Mouse (Mus musculus): Measurements from ENCODE around the gene Uaca. TPM values are rescaled to one million over a fixed set of nuclear protein-coding genes. Genes with fewer than 3 reads are reported as not detected.

Gene Uaca
- 10.6 TPM for polyA plus RNA-seq (2012; fragmentation: generic; extraction: Trizol)
- long read RNA-seq, experiment 1, partial matches to known transcripts: 9 of 10 reads
- long read RNA-seq, experiment 1, other reads (novel, unspliced or antisense): 1 of 10 reads
- long read RNA-seq, experiment 2, full-length matches to known transcripts: 82 of 157 reads
- long read RNA-seq, experiment 2, partial matches to known transcripts: 31 of 157 reads
- long read RNA-seq, experiment 2, other reads (novel, unspliced or antisense): 44 of 157 reads

GRCm38 (mm10) chr9:60794210-60794840 is at the start of gene Uaca:
TSS of gene Uaca (plus strand) at chr9:60794542.
- Histone ChIP-seq H3K4me3 (ENCODE audit: insufficient read depth, poor library complexity, severe bottlenecking) (peak within 1 kb of the TSS; percentile 65), H3K79me2 (ENCODE audit: control insufficient read depth, insufficient read depth) (peaks cover 7% of the 10 kb centered on the region), H3ac (ENCODE audit: control insufficient read depth, insufficient read length, low read depth) (peak within 1 kb of the TSS; percentile 72), H3K27me3 (ENCODE audit: control insufficient read depth, insufficient read depth, insufficient read length) (no peaks in the 10 kb centered on the region), H3K36me3 (ENCODE audit: control insufficient read depth, insufficient read depth) (no peaks in the 10 kb centered on the region), H3K79me3 (ENCODE audit: low read depth) (no peaks in the 10 kb centered on the region)
- TF ChIP-seq MYOD1 (IDR thresholded peaks at IDR 0.05; ENCODE audit: control insufficient read depth, insufficient read length, low read depth) (no peak), CTCF (IDR thresholded peaks at IDR 0.05; ENCODE audit: control insufficient read depth, insufficient read depth, insufficient read length) (no peak), MYOG (IDR thresholded peaks at IDR 0.05; ENCODE audit: control insufficient read depth, extremely low read depth, insufficient read length) (no peak)

GRCm38 (mm10) chr9:60744971-60745370 is 49.4 kb upstream of the Uaca start:
- H3K27me3 ChIP-seq (ENCODE audit: control insufficient read depth, insufficient read depth, insufficient read length): no peaks in the 10 kb centered on the region
- no peak overlapping the region for H3K4me3 ChIP-seq (ENCODE audit: insufficient read depth, poor library complexity, severe bottlenecking)
- no peaks in the 10 kb centered on the region for H3K79me3 ChIP-seq (ENCODE audit: low read depth)
- H3ac ChIP-seq (ENCODE audit: control insufficient read depth, insufficient read length, low read depth): no peak overlapping the region
- no peaks in the 10 kb centered on the region for H3K79me2 ChIP-seq (ENCODE audit: control insufficient read depth, insufficient read depth)
- TF ChIP-seq MYOD1 (IDR thresholded peaks at IDR 0.05; ENCODE audit: control insufficient read depth, insufficient read length, low read depth) (no peak), MYOG (IDR thresholded peaks at IDR 0.05; ENCODE audit: control insufficient read depth, extremely low read depth, insufficient read length) (no peak), CEBPB (IDR thresholded peaks at IDR 0.05; ENCODE audit: low read depth) (no peak), FOSL1 (IDR thresholded peaks at IDR 0.05; ENCODE audit: insufficient read depth, low read length, poor library complexity, severe bottlenecking) (no peak)
- no peaks in the 10 kb centered on the region for H3K36me3 ChIP-seq (ENCODE audit: control insufficient read depth, insufficient read depth)

GRCm38 (mm10) chr9:60746561-60746960 is 47.8 kb upstream of the Uaca start:
- no peak overlapping the region for H3K4me3 ChIP-seq (ENCODE audit: insufficient read depth, poor library complexity, severe bottlenecking)
- H3K27me3 ChIP-seq (ENCODE audit: control insufficient read depth, insufficient read depth, insufficient read length): no peaks in the 10 kb centered on the region
- no peak overlapping the region for H3ac ChIP-seq (ENCODE audit: control insufficient read depth, insufficient read length, low read depth)
- no peaks in the 10 kb centered on the region for H3K79me2 ChIP-seq (ENCODE audit: control insufficient read depth, insufficient read depth)
- H3K36me3 ChIP-seq (ENCODE audit: control insufficient read depth, insufficient read depth): no peaks in the 10 kb centered on the region
- H3K79me3 ChIP-seq (ENCODE audit: low read depth): no peaks in the 10 kb centered on the region
- TF ChIP-seq MYOD1 (IDR thresholded peaks at IDR 0.05; ENCODE audit: control insufficient read depth, insufficient read length, low read depth) (no peak), MAX (IDR thresholded peaks at IDR 0.05) (no peak), USF1 (IDR thresholded peaks at IDR 0.05; ENCODE audit: low read depth) (no peak), FOSL1 (IDR thresholded peaks at IDR 0.05; ENCODE audit: insufficient read depth, low read length, poor library complexity, severe bottlenecking) (no peak), MYOG (IDR thresholded peaks at IDR 0.05; ENCODE audit: control insufficient read depth, extremely low read depth, insufficient read length) (no peak)

DNA sequence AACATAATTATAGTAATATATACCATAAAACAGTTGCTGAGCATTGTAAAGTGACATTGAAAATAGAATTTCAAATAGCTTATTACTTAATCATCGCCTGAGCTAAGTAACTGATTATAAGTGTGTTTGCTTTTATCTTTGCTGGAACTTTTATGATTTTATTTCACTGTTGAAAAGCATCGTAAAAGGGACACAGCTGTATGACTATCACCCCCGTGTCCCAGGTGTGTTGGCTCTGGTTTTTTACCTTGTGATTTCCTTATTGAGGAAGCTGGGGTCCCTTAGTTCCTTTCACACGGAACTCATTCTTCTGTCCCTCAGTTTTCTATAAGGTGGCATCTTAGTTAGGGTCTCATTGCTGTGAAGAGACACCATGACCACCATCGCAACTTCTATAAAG is 46.7 kb upstream of the Uaca start:
- H3K79me2 ChIP-seq (ENCODE audit: control insufficient read depth, insufficient read depth): no peaks in the 10 kb centered on the region

GRCm38 (mm10) chr9:60748191-60748590 is 46.2 kb upstream of the Uaca start:
- Histone ChIP-seq H3K36me3 (ENCODE audit: control insufficient read depth, insufficient read depth) (no peaks in the 10 kb centered on the region), H3ac (ENCODE audit: control insufficient read depth, insufficient read length, low read depth) (no peak overlapping the region), H3K79me2 (ENCODE audit: control insufficient read depth, insufficient read depth) (no peaks in the 10 kb centered on the region), H3K27me3 (ENCODE audit: control insufficient read depth, insufficient read depth, insufficient read length) (no peaks in the 10 kb centered on the region), H3K4me3 (ENCODE audit: insufficient read depth, poor library complexity, severe bottlenecking) (no peak overlapping the region), H3K79me3 (ENCODE audit: low read depth) (no peaks in the 10 kb centered on the region)
- no peak for TF ChIP-seq CTCF (IDR thresholded peaks at IDR 0.05; ENCODE audit: control insufficient read depth, insufficient read depth, insufficient read length)
- TF ChIP-seq MYOG (IDR thresholded peaks at IDR 0.05; ENCODE audit: control insufficient read depth, extremely low read depth, insufficient read length): no peak
- no peak for TF ChIP-seq CEBPB (IDR thresholded peaks at IDR 0.05; ENCODE audit: low read depth)
- no peak for TF ChIP-seq FOSL1 (IDR thresholded peaks at IDR 0.05; ENCODE audit: insufficient read depth, low read length, poor library complexity, severe bottlenecking)
- TF ChIP-seq USF1 (IDR thresholded peaks at IDR 0.05; ENCODE audit: low read depth): no peak

More for the DNA sequence above, 46.7 kb upstream of the Uaca start:
- Histone ChIP-seq H3K27me3 (ENCODE audit: control insufficient read depth, insufficient read depth, insufficient read length) (no peaks in the 10 kb centered on the region), H3ac (ENCODE audit: control insufficient read depth, insufficient read length, low read depth) (no peak overlapping the region), H3K4me3 (ENCODE audit: insufficient read depth, poor library complexity, severe bottlenecking) (no peak overlapping the region), H3K36me3 (ENCODE audit: control insufficient read depth, insufficient read depth) (no peaks in the 10 kb centered on the region), H3K79me3 (ENCODE audit: low read depth) (no peaks in the 10 kb centered on the region)
- TF ChIP-seq CEBPB (IDR thresholded peaks at IDR 0.05; ENCODE audit: low read depth) (no peak), CTCF (IDR thresholded peaks at IDR 0.05; ENCODE audit: control insufficient read depth, insufficient read depth, insufficient read length) (no peak), MYOD1 (IDR thresholded peaks at IDR 0.05; ENCODE audit: control insufficient read depth, insufficient read length, low read depth) (no peak), MYOG (IDR thresholded peaks at IDR 0.05; ENCODE audit: control insufficient read depth, extremely low read depth, insufficient read length) (no peak), FOSL1 (IDR thresholded peaks at IDR 0.05; ENCODE audit: insufficient read depth, low read length, poor library complexity, severe bottlenecking) (no peak), USF1 (IDR thresholded peaks at IDR 0.05; ENCODE audit: low read depth) (no peak), MAX (IDR thresholded peaks at IDR 0.05) (no peak)

- no peaks in the 10 kb centered on the region for H3K79me3 ChIP-seq (ENCODE audit: low read depth)
- no peak for TF ChIP-seq MYOD1 (IDR thresholded peaks at IDR 0.05; ENCODE audit: control insufficient read depth, insufficient read length, low read depth)
- no peak for TF ChIP-seq FOSL1 (IDR thresholded peaks at IDR 0.05; ENCODE audit: insufficient read depth, low read length, poor library complexity, severe bottlenecking)
- no peak for TF ChIP-seq MYOG (IDR thresholded peaks at IDR 0.05; ENCODE audit: control insufficient read depth, extremely low read depth, insufficient read length)
- TF ChIP-seq USF1 (IDR thresholded peaks at IDR 0.05; ENCODE audit: low read depth): no peak
- TF ChIP-seq MAX (IDR thresholded peaks at IDR 0.05): no peak
- TF ChIP-seq CEBPB (IDR thresholded peaks at IDR 0.05; ENCODE audit: low read depth): no peak
- no peak for TF ChIP-seq CTCF (IDR thresholded peaks at IDR 0.05; ENCODE audit: control insufficient read depth, insufficient read depth, insufficient read length)
- no peaks in the 10 kb centered on the region for H3K79me2 ChIP-seq (ENCODE audit: control insufficient read depth, insufficient read depth)
- H3K36me3 ChIP-seq (ENCODE audit: control insufficient read depth, insufficient read depth): no peaks in the 10 kb centered on the region
- H3K27me3 ChIP-seq (ENCODE audit: control insufficient read depth, insufficient read depth, insufficient read length): no peaks in the 10 kb centered on the region
- no peak overlapping the region for H3ac ChIP-seq (ENCODE audit: control insufficient read depth, insufficient read length, low read depth)
- no peak overlapping the region for H3K4me3 ChIP-seq (ENCODE audit: insufficient read depth, poor library complexity, severe bottlenecking)
These were observed 45.2 kb upstream of the Uaca start for GRCm38 (mm10) chr9:60749105-60749504.

Measured in C2C12 (cell line).